Mouse (Mus musculus) testis, adult 2 months (tissue): ENCODE results near the gene Tbcel.

Experiments used
- CTCF ChIP-seq: fragments of 200-500 bp; IDR thresholded peaks from 2 replicates; pipeline ENCODE4 v1.5.1; 2012; ENCODE audit warnings: low read depth, mild to moderate bottlenecking, inconsistent platforms, low read length, moderate library complexity; ENCODE audit not compliant: control insufficient read depth, insufficient read depth, insufficient replicate concordance
- POLR2A ChIP-seq: fragments of 200-500 bp; IDR thresholded peaks from 2 replicates; pipeline ENCODE4 v1.6.1; 2012; ENCODE audit warnings: low read depth, mild to moderate bottlenecking, inconsistent platforms, low read length, moderate library complexity; ENCODE audit not compliant: control insufficient read depth

DNA sequence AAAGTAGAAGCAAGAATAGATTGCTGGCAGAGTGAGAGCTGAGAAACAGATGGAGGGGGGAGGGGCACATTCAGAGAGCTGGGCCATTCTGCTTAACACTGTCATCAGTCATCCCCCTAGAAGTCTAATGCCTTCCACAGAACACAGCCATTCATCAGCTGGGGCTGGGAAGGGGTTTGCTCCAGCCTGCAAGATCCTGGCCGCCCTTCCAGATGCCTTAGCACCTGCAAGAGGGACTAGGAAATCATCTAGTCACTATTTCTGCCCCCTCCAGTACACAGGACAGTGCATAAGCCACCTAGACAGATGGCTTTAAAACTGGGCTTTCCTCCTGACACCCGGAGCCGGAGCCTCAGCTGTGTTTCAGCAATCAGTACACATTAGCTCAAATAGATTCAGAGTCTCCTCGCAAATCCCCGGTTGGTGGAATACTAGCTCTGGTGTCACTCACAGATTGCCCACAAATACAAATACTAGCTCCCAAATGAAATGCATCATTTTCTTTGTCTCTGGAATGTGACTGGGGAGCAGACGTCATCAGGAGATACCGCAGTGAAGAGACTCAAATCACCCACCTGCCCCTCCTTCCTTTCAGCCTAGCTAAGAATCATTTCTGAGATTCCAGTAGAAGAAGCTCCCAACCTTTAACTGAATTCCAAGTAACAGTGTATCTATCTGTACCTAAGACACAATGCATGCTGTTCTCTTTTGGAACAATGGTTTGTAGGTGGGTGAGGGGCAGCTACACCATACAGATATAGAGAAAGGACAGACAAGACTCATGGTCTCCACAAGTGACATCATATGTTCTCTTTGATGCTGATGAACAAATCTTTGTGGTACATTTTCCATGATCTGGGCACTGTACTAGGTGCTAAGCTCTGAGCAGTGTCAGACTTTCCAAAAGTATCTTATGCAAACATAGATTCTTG is 22.9 kb upstream of the Tbcel start:
- TF ChIP-seq CTCF (no peak), POLR2A (no peak)
